Mouse (Mus musculus) bone marrow macrophage, adult 2 months (primary cell): Measurements from ENCODE around the gene Slc7a1.

Source experiments
- CTCF ChIP-seq: IDR thresholded peaks from 2 replicates; pipeline ENCODE4 v1.5.1; 2012; ENCODE audit warnings: low read depth, mild to moderate bottlenecking, low read length, moderate library complexity
- POLR2A ChIP-seq: IDR thresholded peaks from 2 replicates; pipeline ENCODE4 v1.6.1; 2012; ENCODE audit warnings: mild to moderate bottlenecking, low read depth, low read length, borderline replicate concordance

- TF ChIP-seq CTCF (no peak), POLR2A (no peak)
These were observed 106.8 kb downstream of the Slc7a1 start for GRCm38 (mm10) chr5:148292862-148293261.
